Mouse (Mus musculus): ENCODE data around the gene Ap1g1. TPM values are rescaled to one million over a fixed set of nuclear protein-coding genes. Genes with fewer than 3 reads are reported as not detected.
A peak's percentile ranks its signal among the peaks of the same experiment; 100 is the strongest.

Gene Ap1g1
- total and polyA plus RNA-seq, 2 experiments from 2014 or later = 35.8 to 96.4 TPM

DNA sequence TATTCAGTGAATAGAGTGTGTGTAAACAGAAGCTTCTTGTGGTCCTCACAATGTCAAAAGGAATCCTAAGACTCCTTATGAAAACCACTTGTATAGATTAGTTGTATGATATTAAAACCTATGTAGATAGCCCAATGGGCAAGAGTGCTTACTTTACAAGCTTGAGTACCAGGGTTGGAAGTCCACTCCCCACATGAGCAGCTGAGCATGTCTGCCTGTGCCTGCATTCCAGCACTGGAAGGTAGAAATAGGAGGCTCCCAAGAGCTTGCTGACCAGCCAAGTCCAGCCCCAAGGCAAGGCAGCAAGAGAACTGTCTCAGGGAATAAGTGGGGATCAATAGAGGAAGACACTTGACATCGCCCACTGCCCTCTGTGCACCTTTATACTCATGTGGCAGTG, 116.3 kb downstream of the Ap1g1 start:
- no peak overlapping the region for H3K9ac ChIP-seq
- no peaks in the 10 kb centered on the region for H3K27me3 ChIP-seq (ENCODE audit: insufficient read depth, low read length)
- ATAC-seq = no peak
- 100% methylated on average over 1 of the region's 1 CpGs for WGBS
- no peaks in the 10 kb centered on the region for H3K9me3 ChIP-seq (ENCODE audit: low read length)
- no peak overlapping the region for H3K27ac ChIP-seq (ENCODE audit: low read depth, low read length)
- H3K36me3 ChIP-seq (ENCODE audit: insufficient read depth) = peaks cover 3% of the 10 kb centered on the region; the same call in 1 of the 2 replicates
- TF ChIP-seq CTCF (IDR thresholded peaks at IDR 0.05; ENCODE audit: low read depth) = no peak
- no peak overlapping the region for H3K4me2 ChIP-seq (ENCODE audit: low read depth)
- DNase-seq = no peak
- H3K4me1 ChIP-seq (ENCODE audit: insufficient read depth) = no peaks in the 10 kb centered on the region
- no peak overlapping the region for H3K4me3 ChIP-seq (ENCODE audit: low read depth, low read length)

DNA sequence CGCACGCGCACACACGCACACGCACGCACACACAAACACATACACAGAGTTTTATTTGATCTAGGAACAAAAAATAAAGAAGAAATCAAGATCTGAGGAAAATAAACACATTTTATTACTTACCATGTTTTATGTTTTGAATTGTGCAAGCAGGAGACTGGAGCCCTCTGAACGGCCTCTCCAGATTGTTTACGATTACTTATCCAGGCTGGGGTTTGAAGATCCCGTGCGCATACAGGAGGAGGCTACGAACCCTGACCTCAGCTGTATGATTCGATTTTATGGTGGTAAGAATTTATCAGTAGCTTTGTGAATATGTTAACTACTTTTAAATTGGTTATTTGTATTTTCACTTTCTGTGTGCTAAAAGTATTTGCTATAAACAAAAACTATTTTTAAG, 117.0 kb downstream of the Ap1g1 start:
- H3K9ac ChIP-seq = no peak overlapping the region
- H3K36me3 ChIP-seq (ENCODE audit: insufficient read depth) = no peaks in the 10 kb centered on the region; the same call in 1 of the 2 replicates
- TF ChIP-seq CTCF (IDR thresholded peaks at IDR 0.05; ENCODE audit: low read depth) = no peak
- 94% methylated on average over 12 of the region's 12 CpGs for WGBS
- no peak overlapping the region for H3K4me2 ChIP-seq (ENCODE audit: low read depth)
- no peak overlapping the region for H3K27ac ChIP-seq (ENCODE audit: low read depth, low read length)
- no peaks in the 10 kb centered on the region for H3K27me3 ChIP-seq (ENCODE audit: insufficient read depth, low read length)
- H3K4me3 ChIP-seq (ENCODE audit: low read depth, low read length) = no peak overlapping the region
- H3K9me3 ChIP-seq (ENCODE audit: low read length) = no peaks in the 10 kb centered on the region
- H3K4me1 ChIP-seq (ENCODE audit: insufficient read depth) = no peaks in the 10 kb centered on the region
- ATAC-seq = no peak
- no peak for DNase-seq

- no peak for TF ChIP-seq CTCF (IDR thresholded peaks at IDR 0.05; ENCODE audit: low read depth)
- no peaks in the 10 kb centered on the region for H3K27me3 ChIP-seq (ENCODE audit: insufficient read depth, low read length)
- H3K27ac ChIP-seq (ENCODE audit: low read depth, low read length) = no peak overlapping the region
- no peak overlapping the region for H3K9ac ChIP-seq
- ATAC-seq (no peak), DNase-seq (no peak)
- H3K9me3 ChIP-seq (ENCODE audit: low read length) = no peaks in the 10 kb centered on the region
- peaks cover 4% of the 10 kb centered on the region; the same call in 1 of the 2 replicates for H3K36me3 ChIP-seq (ENCODE audit: insufficient read depth)
- H3K4me1 ChIP-seq (ENCODE audit: insufficient read depth) = peaks cover 4% of the 10 kb centered on the region; the same call in 1 of the 2 replicates
- no peak overlapping the region for H3K4me3 ChIP-seq (ENCODE audit: low read depth, low read length)
- H3K4me2 ChIP-seq (ENCODE audit: low read depth) = no peak overlapping the region
Observed at GRCm38 (mm10) chr8:109902379-109902778, 124.0 kb downstream of the Ap1g1 start.

- DNase-seq = peak; percentile 77
Observed at GRCm38 (mm10) chr8:109903909-109904469, 125.6 kb downstream of the Ap1g1 start.

GRCm38 (mm10) chr8:109904928-109905668, 126.7 kb downstream of the Ap1g1 start:
- H3K9ac ChIP-seq = no peak overlapping the region
- H3K4me2 ChIP-seq (ENCODE audit: low read depth) = no peak overlapping the region
- H3K27ac ChIP-seq (ENCODE audit: low read depth, low read length) = no peak overlapping the region
- peaks cover 4% of the 10 kb centered on the region; the same call in 1 of the 2 replicates for H3K4me1 ChIP-seq (ENCODE audit: insufficient read depth)
- TF ChIP-seq CTCF (IDR thresholded peaks at IDR 0.05; ENCODE audit: low read depth) = no peak
- no peaks in the 10 kb centered on the region for H3K9me3 ChIP-seq (ENCODE audit: low read length)
- H3K27me3 ChIP-seq (ENCODE audit: insufficient read depth, low read length) = no peaks in the 10 kb centered on the region
- ATAC-seq = no peak
- no peak for DNase-seq
- WGBS = 100% methylated on average over 1 of the region's 1 CpGs
- peaks cover 20% of the 10 kb centered on the region for H3K36me3 ChIP-seq (ENCODE audit: insufficient read depth)
- H3K4me3 ChIP-seq (ENCODE audit: low read depth, low read length) = no peak overlapping the region

More at GRCm38 (mm10) chr8:109903909-109904469, 125.6 kb downstream of the Ap1g1 start:
- ATAC-seq = peak; percentile 38
- no peaks in the 10 kb centered on the region for H3K9me3 ChIP-seq (ENCODE audit: low read length)
- H3K27me3 ChIP-seq (ENCODE audit: insufficient read depth, low read length) = no peaks in the 10 kb centered on the region
- TF ChIP-seq CTCF (IDR thresholded peaks at IDR 0.05; ENCODE audit: low read depth) = no peak
- peak overlapping the region; percentile 50 for H3K27ac ChIP-seq (ENCODE audit: low read depth, low read length)
- H3K36me3 ChIP-seq (ENCODE audit: insufficient read depth) = peaks cover 12% of the 10 kb centered on the region
- no peak overlapping the region for H3K4me3 ChIP-seq (ENCODE audit: low read depth, low read length)
- WGBS = 55% methylated on average over 10 of the region's 10 CpGs
- peaks cover 4% of the 10 kb centered on the region; the same call in 1 of the 2 replicates for H3K4me1 ChIP-seq (ENCODE audit: insufficient read depth)
- H3K4me2 ChIP-seq (ENCODE audit: low read depth) = peak overlapping the region; percentile 10; the same call in 1 of the 2 replicates
- H3K9ac ChIP-seq = no peak overlapping the region

DNA sequence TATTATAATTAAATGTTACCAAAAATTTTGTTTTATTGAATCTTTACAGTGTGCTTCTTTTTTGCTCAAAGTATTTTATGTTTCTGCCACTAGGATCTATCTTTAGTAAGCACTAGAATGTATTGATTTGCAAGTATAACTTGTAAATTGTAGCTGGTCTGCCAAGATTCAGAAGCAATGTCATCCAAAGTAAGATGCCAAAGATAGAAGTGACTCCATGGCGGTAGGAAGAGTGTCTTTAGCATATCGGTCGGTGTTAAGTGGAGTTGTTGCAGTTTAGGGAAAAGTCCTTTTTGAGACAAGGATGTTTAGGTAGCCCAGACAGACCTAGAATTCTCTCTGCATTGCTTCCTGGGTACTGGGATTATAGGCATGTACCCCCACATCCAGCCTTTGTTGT, 128.6 kb downstream of the Ap1g1 start:
- Histone ChIP-seq H3K4me1 (ENCODE audit: insufficient read depth) (peaks cover 4% of the 10 kb centered on the region; the same call in 1 of the 2 replicates), H3K27me3 (ENCODE audit: insufficient read depth, low read length) (no peaks in the 10 kb centered on the region), H3K36me3 (ENCODE audit: insufficient read depth) (peaks cover 30% of the 10 kb centered on the region), H3K4me3 (ENCODE audit: low read depth, low read length) (no peak overlapping the region), H3K9ac (no peak overlapping the region), H3K9me3 (ENCODE audit: low read length) (no peaks in the 10 kb centered on the region), H3K4me2 (ENCODE audit: low read depth) (no peak overlapping the region), H3K27ac (ENCODE audit: low read depth, low read length) (no peak overlapping the region)
- 71% methylated on average over 3 of the region's 3 CpGs for WGBS
- ATAC-seq (peak; percentile 50), DNase-seq (peak; percentile 24)
- TF ChIP-seq CTCF (IDR thresholded peaks at IDR 0.05; ENCODE audit: low read depth) = no peak

DNA sequence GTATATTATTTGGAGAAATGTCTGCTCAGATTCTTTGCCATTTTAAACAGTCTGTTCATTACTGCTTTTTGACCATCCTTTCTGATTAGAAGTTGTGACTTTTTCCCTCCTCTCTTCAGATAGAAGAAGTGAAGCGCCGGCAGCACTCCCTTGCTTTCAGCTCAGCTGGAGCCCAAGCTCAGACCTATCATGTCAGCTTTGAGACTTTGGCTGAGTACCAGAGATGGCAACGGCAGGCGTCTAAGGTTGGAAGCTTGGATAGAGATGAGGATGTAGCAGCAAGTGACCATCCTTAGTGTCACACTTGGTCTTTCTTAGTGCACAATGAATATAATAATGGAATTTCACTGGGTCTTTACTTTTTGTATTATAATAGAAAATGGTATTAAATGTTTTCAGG, 129.0 kb downstream of the Ap1g1 start:
- Histone ChIP-seq H3K4me3 (ENCODE audit: low read depth, low read length) (no peak overlapping the region), H3K27ac (ENCODE audit: low read depth, low read length) (no peak overlapping the region; the same call in 1 of the 2 replicates), H3K9ac (no peak overlapping the region), H3K9me3 (ENCODE audit: low read length) (no peaks in the 10 kb centered on the region), H3K27me3 (ENCODE audit: insufficient read depth, low read length) (no peaks in the 10 kb centered on the region), H3K36me3 (ENCODE audit: insufficient read depth) (peaks cover 34% of the 10 kb centered on the region), H3K4me2 (ENCODE audit: low read depth) (no peak overlapping the region), H3K4me1 (ENCODE audit: insufficient read depth) (peaks cover 4% of the 10 kb centered on the region; the same call in 1 of the 2 replicates)
- ATAC-seq (no peak), DNase-seq (no peak)
- no peak for TF ChIP-seq CTCF (IDR thresholded peaks at IDR 0.05; ENCODE audit: low read depth)
- whole genome bisulfite sequencing = 78% methylated on average over 4 of the region's 4 CpGs

Other genes starting within 250 kb of the Ap1g1 start
- 23.2 and 28.2 TPM in 2 replicates for gene Dhx38, start 212.7 kb upstream of the Ap1g1 start, total RNA-seq (2014; rRNA removed)
- 12.8 and 14.1 TPM in 2 replicates for gene Dhx38, start 212.7 kb upstream of the Ap1g1 start, polyA plus RNA-seq (2015; fragmentation: Nextera tagmentation; extraction: Ambion mirVana)
- 12.0 and 12.2 TPM in 2 replicates for gene Txnl4b, start 212.7 kb upstream of the Ap1g1 start, total RNA-seq (2014; rRNA removed)
- 34.0 and 35.2 TPM in 2 replicates for gene Txnl4b, start 212.7 kb upstream of the Ap1g1 start, polyA plus RNA-seq (2015; fragmentation: Nextera tagmentation; extraction: Ambion mirVana)
- gene Hp, start 199.4 kb upstream of the Ap1g1 start, total RNA-seq (2014; rRNA removed) = 0.15 and 1.5 TPM in 2 replicates
- 0.38 and 0.44 TPM in 2 replicates for gene Hp, start 199.4 kb upstream of the Ap1g1 start, polyA plus RNA-seq (2015; fragmentation: Nextera tagmentation; extraction: Ambion mirVana)
- gene Dhodh, start 169.9 kb upstream of the Ap1g1 start, total RNA-seq (2014; rRNA removed) = 26.1 and 26.4 TPM in 2 replicates
- 27.7 and 27.9 TPM in 2 replicates for gene Dhodh, start 169.9 kb upstream of the Ap1g1 start, polyA plus RNA-seq (2015; fragmentation: Nextera tagmentation; extraction: Ambion mirVana)
- 0.24 TPM in 1 of 2 replicates, not detected in the other for gene Pkd1l3, start 164.0 kb upstream of the Ap1g1 start, total RNA-seq (2014; rRNA removed)
- 0.21 TPM in 1 of 2 replicates, not detected in the other for gene Pkd1l3, start 164.0 kb upstream of the Ap1g1 start, polyA plus RNA-seq (2015; fragmentation: Nextera tagmentation; extraction: Ambion mirVana)
- gene Ist1, start 85.3 kb upstream of the Ap1g1 start, total RNA-seq (2014; rRNA removed) = 126 and 139 TPM in 2 replicates
- gene Ist1, start 85.3 kb upstream of the Ap1g1 start, polyA plus RNA-seq (2015; fragmentation: Nextera tagmentation; extraction: Ambion mirVana) = 89.3 and 110 TPM in 2 replicates
- 87.6 and 92.1 TPM in 2 replicates for gene Zfp821, start 73.0 kb upstream of the Ap1g1 start, total RNA-seq (2014; rRNA removed)
- 57.8 and 67.0 TPM in 2 replicates for gene Zfp821, start 73.0 kb upstream of the Ap1g1 start, polyA plus RNA-seq (2015; fragmentation: Nextera tagmentation; extraction: Ambion mirVana)
- gene Atxn1l, start 40.8 kb upstream of the Ap1g1 start, total RNA-seq (2014; rRNA removed) = 9.9 and 20.4 TPM in 2 replicates
- 1.9 and 3.2 TPM in 2 replicates for gene Atxn1l, start 40.8 kb upstream of the Ap1g1 start, polyA plus RNA-seq (2015; fragmentation: Nextera tagmentation; extraction: Ambion mirVana)
- gene Phlpp2, start 90.0 kb downstream of the Ap1g1 start, total RNA-seq (2014; rRNA removed) = 9.8 and 13.6 TPM in 2 replicates
- 1.7 and 2.9 TPM in 2 replicates for gene Phlpp2, start 90.0 kb downstream of the Ap1g1 start, polyA plus RNA-seq (2015; fragmentation: Nextera tagmentation; extraction: Ambion mirVana)
- gene Marveld3, start 183.6 kb downstream of the Ap1g1 start, total RNA-seq (2014; rRNA removed) = 0.69 and 0.76 TPM in 2 replicates
- gene Marveld3, start 183.6 kb downstream of the Ap1g1 start, polyA plus RNA-seq (2015; fragmentation: Nextera tagmentation; extraction: Ambion mirVana) = 0.64 and 1.4 TPM in 2 replicates
- gene Tat, start 211.9 kb downstream of the Ap1g1 start, total RNA-seq (2014; rRNA removed) = not detected in 2 replicates
- not detected in 2 replicates for gene Tat, start 211.9 kb downstream of the Ap1g1 start, polyA plus RNA-seq (2015; fragmentation: Nextera tagmentation; extraction: Ambion mirVana)

All from forebrain, postnatal 0 days (tissue).